7 mouse cellular contexts compared by ENCODE assay signal in the genomic region with DNA sequence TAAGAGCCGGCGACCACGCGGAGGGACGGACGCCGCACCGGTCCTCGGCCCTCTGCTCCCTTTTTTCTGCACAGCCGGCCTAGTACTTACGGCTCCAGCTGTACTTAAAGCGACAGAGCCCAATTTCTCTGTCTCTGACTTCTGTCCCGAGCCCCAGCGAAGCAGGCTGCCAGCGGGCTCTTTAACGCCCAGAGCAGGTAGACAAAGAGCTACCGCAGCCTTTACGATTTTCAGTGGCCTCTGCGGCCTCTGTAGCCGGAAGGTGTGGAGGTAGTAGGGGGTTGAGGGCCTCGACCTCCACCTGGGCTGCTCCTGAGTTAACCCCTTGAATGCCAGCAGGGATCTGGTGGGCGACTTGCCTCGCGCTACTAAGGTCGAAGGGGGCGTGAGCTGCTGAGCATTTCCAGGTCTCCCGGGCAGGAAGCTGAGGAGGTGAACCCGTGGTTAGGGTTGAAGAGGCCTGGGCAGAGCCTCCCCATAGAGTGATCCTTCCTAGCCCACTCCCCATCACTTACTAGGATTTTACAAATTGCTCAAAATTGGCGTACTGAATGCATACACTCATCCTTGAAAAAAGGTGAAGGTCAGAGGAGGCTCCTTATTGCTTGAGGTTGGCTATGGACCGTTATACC.
DNase-seq lines count a peak whose midpoint lies in the region; ATAC-seq and TF ChIP-seq lines count a peak whose summit lies in the region.

No protein-coding gene starts in this region.

- peak overlapping the region; percentile 88 for H3K4me2 ChIP-seq in hindbrain, embryonic 11.5 days (replicated peaks; ENCODE audit: low read depth, low read length)
- peak overlapping the region; percentile 88 for H3K4me2 ChIP-seq in limb, embryonic 12.5 days
- H3K4me2 ChIP-seq in midbrain, embryonic 11.5 days, result peak overlapping the region; percentile 73
- H3K4me2 ChIP-seq in stomach, embryonic 15.5 days, result peak overlapping the region; percentile 64

- H3K9me3 ChIP-seq in ES-E14 (ENCODE audit: control insufficient read depth, insufficient read depth, low read depth, low read length), result no peaks in the 10 kb centered on the region
- no peaks in the 10 kb centered on the region for H3K9me3 ChIP-seq in hindbrain, embryonic 11.5 days (ENCODE audit: control insufficient read depth, low read length)
- H3K9me3 ChIP-seq in limb, embryonic 12.5 days, result no peaks in the 10 kb centered on the region
- H3K9me3 ChIP-seq in midbrain, embryonic 11.5 days (ENCODE audit: control insufficient read depth, low read length), result no peaks in the 10 kb centered on the region
- no peaks in the 10 kb centered on the region for H3K9me3 ChIP-seq in stomach, embryonic 15.5 days

- H3K9ac ChIP-seq in ES-E14 (ENCODE audit: insufficient read depth, low read depth, low read length, poor library complexity, severe bottlenecking), result peak overlapping the region; percentile 70
- H3K9ac ChIP-seq in hindbrain, embryonic 11.5 days (ENCODE audit: low read depth, low read length), result peak overlapping the region; percentile 68
- peak overlapping the region; percentile 57 for H3K9ac ChIP-seq in limb, embryonic 12.5 days (replicated peaks)
- H3K9ac ChIP-seq in midbrain, embryonic 11.5 days (ENCODE audit: low read length), result peak overlapping the region; percentile 57
- H3K9ac ChIP-seq in stomach, embryonic 15.5 days, result peak overlapping the region; percentile 37

- H3K4me3 ChIP-seq in ES-E14 (ENCODE audit: insufficient read depth in 1 of 2, low read depth in 1 of 2, low read length in 2 of 2, poor library complexity in 1 of 2, severe bottlenecking in 1 of 2), result peak overlapping the region; percentile 71 to 76
- H3K4me3 ChIP-seq in hindbrain, embryonic 11.5 days (ENCODE audit: low read depth, low read length), result peak overlapping the region; percentile 46
- H3K4me3 ChIP-seq in limb, embryonic 12.5 days (replicated peaks), result peak overlapping the region; percentile 54
- peak overlapping the region; percentile 48 for H3K4me3 ChIP-seq in midbrain, embryonic 11.5 days (ENCODE audit: low read depth, low read length)
- peak overlapping the region; percentile 50 for H3K4me3 ChIP-seq in stomach, embryonic 15.5 days (replicated peaks)

- 0 out of 2 replicates have a peak overlapping the region, but pooled peaks have one; percentile 11 for H3K27ac ChIP-seq in ES-E14 (ENCODE audit: insufficient read depth, low read depth, low read length, poor library complexity, severe bottlenecking)
- peak overlapping the region; percentile 61; the same call in 1 of the 2 replicates for H3K27ac ChIP-seq in hindbrain, embryonic 11.5 days (ENCODE audit: low read depth, low read length)
- peak overlapping the region; percentile 45; the same call in 1 of the 2 replicates for H3K27ac ChIP-seq in limb, embryonic 12.5 days
- no peak overlapping the region for H3K27ac ChIP-seq in midbrain, embryonic 11.5 days (ENCODE audit: low read depth, low read length)
- no peak overlapping the region for H3K27ac ChIP-seq in stomach, embryonic 15.5 days

- H3K4me1 ChIP-seq in ES-E14 (ENCODE audit: control insufficient read depth in 2 of 2, insufficient read depth in 2 of 2, low read length in 2 of 2, poor library complexity in 1 of 2), result peaks cover 8 to 16% of the 10 kb centered on the region in 2 experiments
- H3K4me1 ChIP-seq in hindbrain, embryonic 11.5 days (replicated peaks; ENCODE audit: control insufficient read depth, insufficient read depth, low read length), result peaks cover 9% of the 10 kb centered on the region
- peaks cover 78% of the 10 kb centered on the region for H3K4me1 ChIP-seq in limb, embryonic 12.5 days (replicated peaks)
- H3K4me1 ChIP-seq in midbrain, embryonic 11.5 days (ENCODE audit: control insufficient read depth, insufficient read depth, low read length), result peaks cover 25% of the 10 kb centered on the region
- H3K4me1 ChIP-seq in stomach, embryonic 15.5 days, result peaks cover 51% of the 10 kb centered on the region

- DNase-seq in ES-E14 (ENCODE audit: low read depth, low spot score), result peak; percentile 45
- peak; percentile 75 for DNase-seq in adrenal gland, postnatal 10 days
- DNase-seq in fat pad, adult 2 months (ENCODE audit: extremely low read depth, low read depth, low spot score), result peak; percentile 8
- DNase-seq in hindbrain, embryonic 11.5 days (ENCODE audit: low spot score), result peak; percentile 75
- peak; percentile 96 for DNase-seq in midbrain, embryonic 11.5 days (ENCODE audit: low spot score, missing footprints)

- peaks cover 4% of the 10 kb centered on the region; the same call in 1 of the 2 replicates for H3K36me3 ChIP-seq in ES-E14 (ENCODE audit: control insufficient read depth, insufficient read depth, low read length, poor library complexity, severe bottlenecking)
- no peaks in the 10 kb centered on the region for H3K36me3 ChIP-seq in hindbrain, embryonic 11.5 days (ENCODE audit: control insufficient read depth, insufficient read depth, low read length)
- no peaks in the 10 kb centered on the region for H3K36me3 ChIP-seq in limb, embryonic 12.5 days
- H3K36me3 ChIP-seq in midbrain, embryonic 11.5 days (ENCODE audit: control insufficient read depth, insufficient read depth, low read length), result no peaks in the 10 kb centered on the region
- no peaks in the 10 kb centered on the region for H3K36me3 ChIP-seq in stomach, embryonic 15.5 days

- peaks cover 14% of the 10 kb centered on the region for H3K27me3 ChIP-seq in hindbrain, embryonic 11.5 days (ENCODE audit: control insufficient read depth, insufficient read depth, low read length)
- H3K27me3 ChIP-seq in limb, embryonic 12.5 days, result no peaks in the 10 kb centered on the region
- H3K27me3 ChIP-seq in midbrain, embryonic 11.5 days (ENCODE audit: control insufficient read depth, insufficient read depth, low read length), result peaks cover 16% of the 10 kb centered on the region
- H3K27me3 ChIP-seq in stomach, embryonic 15.5 days (replicated peaks), result no peaks in the 10 kb centered on the region

- in situ Hi-C loops in ES-E14 (cut with MboI; ENCODE audit: low sequenced_read_pairs in 2 of 2, unreplicated experiment in 2 of 2), result no loop called here

- WGBS in hindbrain, embryonic 11.5 days, result 1% methylated on average over 30 of the region's 30 CpGs
- 1% methylated on average over 30 of the region's 30 CpGs for WGBS in limb, embryonic 12.5 days
- WGBS in midbrain, embryonic 11.5 days, result under 1% methylated on average over 29 of the region's 30 CpGs
- WGBS in stomach, embryonic 15.5 days, result 2% methylated on average over 30 of the region's 30 CpGs

- peak; percentile 76 for ATAC-seq in hindbrain, embryonic 11.5 days (ENCODE audit: low FRiP score)
- ATAC-seq in limb, embryonic 12.5 days (ENCODE audit: insufficient number of reproducible peaks, insufficient read depth, low FRiP score, low TSS enrichment, low read depth), result peak; percentile 56
- ATAC-seq in midbrain, embryonic 11.5 days (ENCODE audit: low FRiP score), result peak; percentile 71
- peak; percentile 69 for ATAC-seq in stomach, embryonic 15.5 days (ENCODE audit: insufficient read depth, low FRiP score, low read depth)

TF ChIP-seq in ES-E14, 5 proteins besides CTCF, POLR2A, EP300 and RAD21:
- no peak for TF ChIP-seq ZC3H11A (IDR thresholded peaks at IDR 0.05; ENCODE audit: borderline replicate concordance, low read depth, low read length)
- no peak for TF ChIP-seq ZNF384 (IDR thresholded peaks at IDR 0.05; ENCODE audit: low read depth, low read length)
- no peak for TF ChIP-seq MAFK (IDR thresholded peaks at IDR 0.05; ENCODE audit: insufficient read depth, low read depth, low read length)
- no peak for TF ChIP-seq CHD2 (IDR thresholded peaks at IDR 0.05; ENCODE audit: low read depth, low read length)
- no peak for TF ChIP-seq HCFC1 (IDR thresholded peaks at IDR 0.05; ENCODE audit: borderline replicate concordance, insufficient read depth, low read length)

Comparison
In these comparisons a context has a peak if more than half of its experiments do, and no peak if none do; other contexts are left out.
1. DNase-seq: peak in every context shown above with its lines; median percentile 96 in midbrain, embryonic 11.5 days; 75 in adrenal gland, postnatal 10 days; 75 in hindbrain, embryonic 11.5 days; 45 in ES-E14; 8 in fat pad, adult 2 months.
2. H3K27ac ChIP-seq: peak in ES-E14 (single experiment), hindbrain, embryonic 11.5 days (single experiment) and limb, embryonic 12.5 days (single experiment); none in midbrain, embryonic 11.5 days (single experiment) and stomach, embryonic 15.5 days (single experiment).
3. Peak in every context shown above with its lines, with median percentiles within 50 percentile points of each other: H3K4me3 ChIP-seq, H3K9ac ChIP-seq, ATAC-seq and H3K4me2 ChIP-seq.